Comparison of ENCODE assay signal across 21 mouse cellular contexts in the genomic region with DNA sequence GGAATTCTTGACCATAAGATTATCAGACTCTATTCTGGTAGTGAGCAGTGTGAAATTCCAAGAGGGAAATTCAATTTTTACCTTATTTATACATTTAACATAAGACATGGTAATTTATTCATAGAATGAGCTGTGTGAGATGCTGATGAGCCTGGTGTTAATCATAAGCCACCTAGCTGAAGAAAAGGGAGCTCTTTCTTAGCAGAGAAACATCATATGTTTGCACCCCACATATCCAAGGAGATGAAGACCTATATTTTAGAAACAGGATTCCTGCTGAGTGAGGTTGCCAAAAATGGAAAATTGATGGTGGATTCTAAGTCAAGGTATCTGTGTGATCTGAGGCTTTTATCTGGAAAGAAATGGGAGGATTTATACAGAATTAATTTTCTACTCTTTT.
"Had no signal": no experiment of that assay in that cellular context is flagged by ENCODE, and none has a peak within 500 bp of the region (broad histone marks: within the 10 kb centered on the region; RNA-seq: fewer than 3 reads in every experiment).

No protein-coding gene starts in this region.

- DNase-seq: heart, postnatal 14 days; heart, postnatal 36 days; heart, postnatal 4 days; kidney, adult 11 months; kidney, adult 18-20 months; kidney, adult 2 months; kidney, adult 8-10 months; kidney, adult 9 months; kidney, postnatal 10 days; kidney, postnatal 14 days; kidney, postnatal 25 days; kidney, postnatal 36 days; kidney, postnatal 4 days; layer of hippocampus, adult 9-11 months; layer of hippocampus, postnatal 36 days had no signal

- ATAC-seq: hindbrain, embryonic 16.5 days; hindbrain, postnatal 0 days; inflammation-experienced regulatory T-cells, adult 6 months; intestine, embryonic 15.5 days; intestine, embryonic 16.5 days; intestine, postnatal 0 days had no signal
